Mouse (Mus musculus) c-Kit-negative CD71-positive TER-119-positive erythroid progenitor cells, embryonic 14.5 days (primary cell): ENCODE measurements around the gene Ttc39d.

Source experiments
- DNase-seq: peaks from one replicate; pipeline ENCODE4 v3.0.0-alpha.2; 2013; ENCODE audit warnings: low read depth, low spot score

The Ttc39d gene

DNA sequence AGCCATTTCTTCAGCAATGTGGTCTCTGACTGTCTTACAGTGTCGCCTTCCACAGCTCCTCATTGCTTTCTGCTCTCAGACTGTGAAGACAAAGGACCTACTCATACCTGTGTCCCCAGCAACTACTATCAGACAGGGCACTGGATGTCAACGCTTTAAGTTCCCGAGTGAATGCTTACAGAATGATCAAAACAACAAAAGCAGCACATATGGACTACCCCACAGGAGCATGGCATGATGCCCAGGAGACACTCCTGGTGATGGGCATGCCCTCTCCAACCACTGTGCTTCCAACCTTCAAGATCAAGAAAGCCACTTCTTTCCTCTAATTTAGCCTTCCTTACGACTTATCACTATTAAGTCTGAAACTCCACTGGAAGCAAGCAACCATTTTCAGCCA is 59.8 kb downstream of the Ttc39d start:
- no peak for DNase-seq
